Mouse (Mus musculus): Measurements from ENCODE around the gene Cyp27b1. TPM values are rescaled to one million over a fixed set of nuclear protein-coding genes. Genes with fewer than 3 reads are reported as not detected.
"Not testable (repeated sequence)": the region's sequence is repeated elsewhere in the genome, so short reads cannot be mapped to it uniquely, and the experiment has no call there.

The Cyp27b1 gene
- polyA plus RNA-seq, 1 experiment from 2014 or later = 0.23 TPM

DNA sequence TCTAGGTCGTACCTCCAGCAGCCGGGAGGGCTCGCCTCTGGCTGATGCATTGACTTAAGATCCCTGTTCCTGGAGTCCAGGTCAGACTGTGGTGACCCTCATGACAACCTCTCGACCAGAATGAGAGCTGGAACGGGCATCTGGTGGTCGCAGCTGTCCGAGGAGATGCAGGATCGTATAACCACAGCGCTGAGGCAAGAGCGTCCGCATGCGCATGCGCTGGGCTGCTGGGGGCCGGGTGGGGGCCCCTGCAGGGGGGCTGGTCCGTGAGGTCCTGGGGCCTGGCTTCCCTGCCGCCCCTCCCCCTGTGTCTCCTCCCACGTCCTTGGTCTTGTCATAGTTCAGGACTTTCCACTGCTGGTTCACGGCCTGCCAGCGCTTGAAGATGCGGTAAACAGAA, 8.4 kb downstream of the Cyp27b1 start:
- H3K36me3 ChIP-seq = peaks cover 50% of the 10 kb centered on the region
- no peak overlapping the region; the same call in 1 of the 2 replicates for H3K4me3 ChIP-seq
- H3K4me2 ChIP-seq = no peak overlapping the region
- no peak overlapping the region for H3K27ac ChIP-seq
- ATAC-seq (ENCODE audit: low FRiP score) = no peak
- H3K27me3 ChIP-seq = peaks cover 12% of the 10 kb centered on the region
- WGBS = 87% methylated on average over 20 of the region's 20 CpGs
- peaks cover 49% of the 10 kb centered on the region for H3K4me1 ChIP-seq (replicated peaks)
- H3K9me3 ChIP-seq = no peaks in the 10 kb centered on the region
- no peak overlapping the region for H3K9ac ChIP-seq

DNA sequence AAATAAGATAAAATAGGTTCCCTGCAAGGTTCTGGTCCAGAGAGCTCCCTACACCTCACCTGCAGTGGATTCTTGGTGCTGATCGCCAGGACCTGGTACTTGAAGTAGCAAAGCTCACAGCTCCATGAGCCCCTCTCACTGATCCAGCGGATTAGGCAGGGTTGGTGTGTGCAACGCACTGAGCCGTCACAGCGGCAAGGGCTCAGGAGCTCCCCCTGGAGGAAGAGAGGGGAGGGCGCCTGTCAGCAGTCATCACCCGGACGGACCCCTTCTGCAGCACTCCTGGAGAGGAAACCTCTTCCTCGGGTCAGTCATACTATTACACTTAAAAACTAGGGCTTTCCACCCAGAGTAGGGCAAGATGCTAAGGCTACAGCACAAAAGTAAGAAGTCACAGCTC, 10.1 kb downstream of the Cyp27b1 start:
- peak overlapping the region; percentile 99; the same call in 1 of the 2 replicates for H3K27ac ChIP-seq

DNA sequence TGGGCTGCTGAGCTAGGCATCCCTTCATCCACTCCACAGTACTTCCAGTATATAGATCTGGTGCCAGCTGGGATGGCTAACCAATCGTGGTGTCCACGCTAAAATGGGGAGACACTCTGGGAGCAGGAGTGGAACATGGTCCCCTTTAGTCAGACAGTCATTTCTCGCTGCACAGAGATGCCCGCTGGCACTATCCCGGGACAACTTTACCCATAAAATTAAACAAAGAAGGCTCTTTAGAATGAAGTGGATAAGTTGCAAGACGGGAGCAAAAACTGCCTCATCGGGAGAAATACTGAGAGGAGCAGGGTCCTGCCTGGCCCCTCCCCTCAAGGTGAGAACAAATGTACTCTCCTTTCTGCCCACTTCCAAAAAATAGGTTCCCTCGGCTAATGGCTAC, 10.7 kb downstream of the Cyp27b1 start:
- Histone ChIP-seq H3K9ac (peak overlapping the region; percentile 99), H3K27ac (peak overlapping the region; percentile 99), H3K4me1 (replicated peaks) (peaks cover 60% of the 10 kb centered on the region), H3K27me3 (no peaks in the 10 kb centered on the region), H3K9me3 (no peaks in the 10 kb centered on the region), H3K4me2 (peak overlapping the region; percentile 84), H3K4me3 (peak overlapping the region; percentile 91), H3K36me3 (peaks cover 41% of the 10 kb centered on the region)
- no peak for ATAC-seq (ENCODE audit: low FRiP score)
- WGBS = 6% methylated on average over 8 of the region's 8 CpGs

More for the DNA sequence above, 10.1 kb downstream of the Cyp27b1 start:
- peaks cover 60% of the 10 kb centered on the region for H3K4me1 ChIP-seq (replicated peaks)
- ATAC-seq (ENCODE audit: low FRiP score) = peak; percentile 6
- H3K9me3 ChIP-seq = no peaks in the 10 kb centered on the region
- peak overlapping the region; percentile 84 for H3K4me2 ChIP-seq
- 2% methylated on average over 9 of the region's 9 CpGs for WGBS
- peak overlapping the region; percentile 91 for H3K4me3 ChIP-seq
- H3K9ac ChIP-seq = peak overlapping the region; percentile 99
- peaks cover 46% of the 10 kb centered on the region for H3K36me3 ChIP-seq
- H3K27me3 ChIP-seq = no peaks in the 10 kb centered on the region

- Histone ChIP-seq H3K4me3 (peak overlapping the region; percentile 91), H3K9ac (peak overlapping the region; percentile 99), H3K36me3 (peaks cover 34% of the 10 kb centered on the region), H3K27me3 (no peaks in the 10 kb centered on the region), H3K9me3 (no peaks in the 10 kb centered on the region), H3K4me2 (peak overlapping the region; percentile 84), H3K27ac (peak overlapping the region; percentile 99), H3K4me1 (replicated peaks) (peaks cover 61% of the 10 kb centered on the region)
- ATAC-seq (ENCODE audit: low FRiP score) = no peak
- under 1% methylated on average over 45 of the region's 92 CpGs for WGBS
Observed at GRCm38 (mm10) chr10:127059174-127059967, 11.3 kb downstream of the Cyp27b1 start.

- WGBS = under 1% methylated on average over 54 of the region's 72 CpGs
- Histone ChIP-seq H3K4me1 (replicated peaks) (peaks cover 61% of the 10 kb centered on the region), H3K4me2 (peak within 1 kb of the TSS; percentile 84)
Observed at GRCm38 (mm10) chr10:127059968-127060916, 12.2 kb downstream of the Cyp27b1 start, which contains the start of gene March9. March9 (minus strand) TSS chr10:127060184.

GRCm38 (mm10) chr10:127061085-127061484, 13.0 kb downstream of the Cyp27b1 start:
- Histone ChIP-seq H3K9me3 (no peaks in the 10 kb centered on the region), H3K27me3 (no peaks in the 10 kb centered on the region), H3K4me3 (peak overlapping the region; percentile 91), H3K27ac (peak overlapping the region; percentile 99), H3K4me1 (replicated peaks) (peaks cover 61% of the 10 kb centered on the region), H3K36me3 (peaks cover 31% of the 10 kb centered on the region), H3K4me2 (peak overlapping the region; percentile 84), H3K9ac (peak overlapping the region; percentile 99)
- no peak for ATAC-seq (ENCODE audit: low FRiP score)
- WGBS = 17% methylated on average over 5 of the region's 5 CpGs

More at GRCm38 (mm10) chr10:127059968-127060916, 12.2 kb downstream of the Cyp27b1 start, which contains the start of gene March9:
- H3K4me3 ChIP-seq = peak within 1 kb of the TSS; percentile 91
- peak; percentile 19 for ATAC-seq (ENCODE audit: low FRiP score)
- H3K9me3 ChIP-seq = no peaks in the 10 kb centered on the region
- no peaks in the 10 kb centered on the region for H3K27me3 ChIP-seq
- peaks cover 31% of the 10 kb centered on the region for H3K36me3 ChIP-seq
- H3K9ac ChIP-seq = peak within 1 kb of the TSS; percentile 99
- H3K27ac ChIP-seq = peak within 1 kb of the TSS; percentile 99

DNA sequence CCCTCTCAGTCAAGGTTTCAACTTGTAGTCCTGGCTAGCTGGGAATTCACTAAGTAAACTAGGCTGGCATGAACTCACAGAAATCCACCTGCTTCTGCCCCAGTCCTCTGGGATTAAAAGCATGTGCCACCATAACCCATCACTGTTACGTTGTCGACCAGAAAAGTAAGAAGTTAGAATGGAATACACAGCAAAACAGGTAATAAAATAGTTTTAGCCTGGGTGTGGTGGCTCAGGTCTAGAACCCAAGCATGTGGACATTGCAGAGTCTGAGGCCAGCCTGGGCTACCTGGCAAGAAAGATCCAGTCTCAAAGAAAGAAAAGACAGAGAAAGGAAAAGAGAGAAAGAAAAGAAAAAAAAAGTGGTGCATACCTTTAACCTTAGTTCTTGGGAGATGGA, 13.5 kb downstream of the Cyp27b1 start:
- Histone ChIP-seq H3K27ac (peak overlapping the region; percentile 99), H3K36me3 (peaks cover 31% of the 10 kb centered on the region), H3K4me2 (peak overlapping the region; percentile 84), H3K4me3 (peak overlapping the region; percentile 91), H3K9me3 (no peaks in the 10 kb centered on the region), H3K9ac (peak overlapping the region; percentile 99), H3K27me3 (no peaks in the 10 kb centered on the region), H3K4me1 (replicated peaks) (peaks cover 61% of the 10 kb centered on the region)
- no peak for ATAC-seq (ENCODE audit: low FRiP score)
- WGBS = 72% methylated on average over 2 of the region's 2 CpGs

DNA sequence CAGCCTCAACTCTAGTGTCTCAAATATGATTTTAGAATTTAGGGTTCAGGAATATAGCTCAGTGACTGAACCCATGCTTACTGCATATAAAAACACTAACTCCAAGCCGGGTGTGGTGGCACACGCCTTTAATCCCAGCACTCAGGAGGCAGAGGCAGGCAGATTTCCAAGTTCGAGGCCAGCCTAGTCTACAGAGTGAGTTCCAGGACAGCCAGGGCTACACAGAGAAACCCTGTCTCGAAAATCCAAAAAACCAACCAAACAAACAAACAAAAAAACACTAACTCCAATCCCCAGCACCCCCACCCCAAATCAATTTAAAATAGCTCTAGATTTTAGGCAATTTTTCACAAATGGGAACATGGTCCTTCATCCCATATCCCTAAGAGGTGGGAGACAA, 14.1 kb downstream of the Cyp27b1 start:
- Histone ChIP-seq H3K4me1 (replicated peaks) (peaks cover 63% of the 10 kb centered on the region), H3K9ac (0 out of 2 replicates have a peak overlapping the region, but pooled peaks have one; percentile 19), H3K27ac (peak overlapping the region; percentile 99), H3K36me3 (peaks cover 31% of the 10 kb centered on the region)
- not testable (repeated sequence) for ATAC-seq (ENCODE audit: low FRiP score); H3K4me2 ChIP-seq; H3K27me3 ChIP-seq; H3K4me3 ChIP-seq; H3K9me3 ChIP-seq
- 91% methylated on average over 4 of the region's 4 CpGs for WGBS

GRCm38 (mm10) chr10:127062503-127062902, 14.5 kb downstream of the Cyp27b1 start:
- H3K4me1 ChIP-seq (replicated peaks) = peaks cover 59% of the 10 kb centered on the region
- peak overlapping the region; percentile 83 for H3K27ac ChIP-seq
- H3K27me3 ChIP-seq = no peaks in the 10 kb centered on the region
- H3K36me3 ChIP-seq = peaks cover 31% of the 10 kb centered on the region
- no peak overlapping the region for H3K4me3 ChIP-seq
- H3K4me2 ChIP-seq = peak overlapping the region; percentile 47
- H3K9me3 ChIP-seq = no peaks in the 10 kb centered on the region
- WGBS = 80% methylated on average over 5 of the region's 5 CpGs
- 0 out of 2 replicates have a peak overlapping the region, but pooled peaks have one; percentile 19 for H3K9ac ChIP-seq
- ATAC-seq (ENCODE audit: low FRiP score) = no peak

DNA sequence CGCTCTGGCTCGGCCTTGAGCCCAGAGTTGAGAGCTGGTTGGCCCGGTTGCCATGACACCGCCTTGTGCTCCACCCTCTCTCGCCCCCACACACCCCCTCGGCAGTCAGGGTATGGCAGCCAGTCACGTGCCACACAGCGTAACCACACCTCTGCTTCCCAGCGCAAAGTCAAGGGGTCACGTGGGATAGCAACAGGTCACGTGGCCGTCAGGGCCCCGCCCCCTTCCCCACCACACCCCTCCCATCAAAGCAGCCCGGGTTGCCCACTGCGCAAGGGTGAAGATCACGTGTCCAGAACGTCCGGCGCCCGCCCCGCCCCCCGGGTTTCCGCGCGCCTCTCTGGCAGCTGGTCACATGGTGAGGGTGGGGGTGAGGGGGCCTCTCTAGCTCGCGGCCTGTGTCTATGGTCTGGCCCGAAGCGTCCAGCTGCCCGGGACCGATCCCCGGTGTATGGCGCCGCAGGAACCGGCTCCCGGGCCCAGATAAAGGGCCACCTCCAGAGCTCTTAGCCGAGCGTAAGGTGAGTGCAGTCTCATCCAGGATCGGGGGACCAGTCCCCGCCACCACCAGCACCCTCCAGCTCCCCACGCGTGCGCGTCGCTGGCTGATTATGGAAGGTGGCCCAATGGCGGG, 15.3 kb downstream of the Cyp27b1 start, which contains the start of gene Cdk4:
Gene Cdk4 (plus strand): TSS at position 296 of the 634 bp plus-strand sequence.
- peak within 1 kb of the TSS; percentile 85 for H3K4me2 ChIP-seq
- under 1% methylated on average over 46 of the region's 46 CpGs for WGBS
- peak; percentile 91 for ATAC-seq (ENCODE audit: low FRiP score)
- peak within 1 kb of the TSS; percentile 88 for H3K9ac ChIP-seq
- no peaks in the 10 kb centered on the region for H3K27me3 ChIP-seq
- H3K4me3 ChIP-seq = peak within 1 kb of the TSS; percentile 69
- no peaks in the 10 kb centered on the region for H3K9me3 ChIP-seq
- peaks cover 58% of the 10 kb centered on the region for H3K4me1 ChIP-seq (replicated peaks)
- peak within 1 kb of the TSS; percentile 91 for H3K27ac ChIP-seq
- peaks cover 37% of the 10 kb centered on the region for H3K36me3 ChIP-seq
